Mouse (Mus musculus) thymus, adult 18-20 months (tissue): ENCODE results near the gene Ccdc122.
"Not testable (repeated sequence)": the region's sequence is repeated elsewhere in the genome, so short reads cannot be mapped to it uniquely, and the experiment has no call there.

Experiments
- DNase-seq, 2 experiments: peaks; one replicate each; pipeline ENCODE4 v3.0.0; 2022; ENCODE audit warnings: mixed read lengths in 2 of 2

Ccdc122 gene

GRCm38 (mm10) chr14:77036226-77037046 lies at the start of gene Ccdc122, which contains the start of gene Lacc1:
Gene Ccdc122 (plus strand): TSS chr14:77036772.
Gene Lacc1 (minus strand): TSS chr14:77036904.
- peak; percentile 46 to 52 for DNase-seq

DNA sequence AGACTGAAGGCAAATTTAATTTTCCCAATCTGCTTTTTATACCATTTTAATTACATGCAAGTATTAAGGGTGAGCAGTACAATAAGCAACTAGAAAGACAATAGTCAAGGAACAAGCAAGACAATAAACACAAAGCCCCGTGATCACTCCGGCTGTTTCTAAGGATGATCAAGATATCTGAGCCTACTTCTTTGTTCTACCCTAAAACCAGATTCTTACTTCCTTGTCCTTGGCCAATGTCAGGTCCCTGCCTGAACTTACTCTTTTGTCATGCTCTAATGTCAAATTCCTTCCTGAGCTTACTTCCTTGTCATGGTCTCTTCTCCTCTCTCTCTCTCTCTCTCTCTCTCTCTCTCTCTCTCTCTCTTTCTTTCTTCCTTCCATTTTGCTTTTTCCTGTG lies 46.2 kb upstream of the Ccdc122 start:
- DNase-seq, result not testable (repeated sequence)

DNA sequence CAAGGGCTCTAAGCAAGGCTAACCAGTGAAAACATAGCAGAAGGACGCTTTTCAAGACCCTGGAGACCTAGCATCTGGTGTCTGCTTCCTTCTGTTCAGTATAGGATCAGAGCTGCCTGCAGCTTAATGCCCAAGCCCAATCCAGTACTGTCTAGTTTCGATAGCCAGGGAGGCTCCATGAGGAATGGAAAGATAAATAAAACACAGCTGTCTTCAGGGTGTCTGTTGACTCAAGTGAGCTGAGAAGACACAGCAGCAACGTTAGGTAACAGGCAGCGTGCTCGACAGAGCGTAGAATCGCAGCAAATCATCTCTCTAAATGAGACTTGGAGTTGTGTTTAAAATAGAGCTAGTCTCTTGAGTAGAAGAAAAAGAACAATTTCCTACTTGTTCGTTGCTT lies 31.8 kb upstream of the Ccdc122 start:
- no peak for DNase-seq

GRCm38 (mm10) chr14:77005566-77005965 lies 31.0 kb upstream of the Ccdc122 start:
- DNase-seq, result no peak

GRCm38 (mm10) chr14:77008238-77008637 lies 28.3 kb upstream of the Ccdc122 start:
- peak; percentile 11 to 18 for DNase-seq

DNA sequence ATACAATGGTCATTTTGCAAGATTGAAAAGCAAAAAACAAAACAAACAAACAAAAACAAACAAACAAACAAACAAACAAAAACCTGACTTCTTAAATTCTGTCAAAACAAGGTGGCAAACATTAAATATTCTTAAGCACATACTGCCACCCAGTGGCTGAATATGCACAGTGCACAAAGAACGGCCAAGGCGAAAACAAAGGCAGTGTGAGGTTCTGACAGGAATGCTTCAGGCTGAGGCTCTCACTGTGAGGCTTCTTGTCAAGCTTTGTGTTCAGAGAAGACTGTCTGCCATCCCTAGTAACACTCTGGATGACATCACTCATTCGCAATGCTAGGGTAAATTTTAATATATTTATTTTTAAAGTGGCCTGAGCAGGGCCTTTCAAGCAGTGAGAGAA lies 24.8 kb upstream of the Ccdc122 start:
- peak; percentile 4 to 8 for DNase-seq

DNA sequence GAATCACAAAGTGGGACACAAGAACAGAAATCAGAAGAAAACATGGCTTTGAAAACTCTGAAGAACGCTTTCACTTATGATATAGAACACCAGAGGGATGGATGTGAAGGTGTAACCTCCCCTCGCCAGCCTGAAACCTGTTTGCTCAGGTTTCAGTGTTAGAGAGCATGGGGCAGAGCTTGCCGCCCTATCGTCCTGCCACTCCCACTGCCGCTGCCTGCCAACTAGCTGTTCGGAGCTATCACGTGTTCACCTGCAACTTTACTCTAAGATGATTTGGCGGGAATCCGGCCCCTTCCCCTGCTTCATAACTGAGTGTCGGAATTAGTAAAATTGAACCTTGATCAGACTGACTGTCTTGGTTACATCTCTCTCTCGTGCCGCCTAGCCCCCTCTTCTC lies 19.8 kb upstream of the Ccdc122 start:
- DNase-seq, result not testable (repeated sequence)

DNA sequence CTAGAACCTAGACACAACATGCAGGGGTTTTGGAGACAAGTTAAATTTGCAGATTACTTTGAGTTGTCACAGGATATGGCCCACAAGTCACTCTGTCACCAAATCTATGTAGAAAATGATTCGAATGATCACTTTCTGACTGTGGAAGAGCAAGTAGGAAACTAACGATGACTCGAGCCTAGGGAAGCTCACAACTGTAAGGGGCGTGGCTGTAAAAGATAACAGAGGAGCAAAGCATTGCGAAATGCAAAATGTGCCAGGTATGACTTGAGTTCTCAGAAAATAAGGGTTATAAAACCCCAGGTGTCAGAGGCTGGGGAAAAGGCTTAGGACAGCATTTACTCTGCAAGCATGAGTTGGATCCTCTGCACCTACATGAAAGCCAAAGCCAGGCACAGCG lies 19.4 kb upstream of the Ccdc122 start:
- DNase-seq, result no peak

- DNase-seq, result no peak
These were observed 12.1 kb upstream of the Ccdc122 start for GRCm38 (mm10) chr14:77024499-77024898.

- DNase-seq, result no peak
These were observed 7.1 kb upstream of the Ccdc122 start for GRCm38 (mm10) chr14:77029319-77030054.

DNA sequence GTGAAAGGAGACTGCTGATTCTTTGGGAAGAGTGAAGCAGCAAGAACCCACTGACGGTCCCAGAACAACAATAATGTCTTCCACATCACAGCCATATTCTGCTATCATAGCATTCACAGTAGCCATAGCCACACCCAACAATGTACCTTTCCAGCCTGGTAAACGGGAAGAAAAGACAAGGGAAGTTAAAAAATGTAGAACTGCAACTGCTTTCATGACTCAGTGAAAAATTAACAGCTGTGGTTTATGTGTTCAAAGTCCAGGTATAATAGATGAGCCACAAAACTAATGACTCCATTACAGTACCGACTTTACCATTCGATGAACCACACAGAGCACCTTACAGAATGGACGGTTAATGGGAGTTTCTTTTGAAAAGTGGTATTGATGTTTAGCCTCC lies 5.8 kb upstream of the Ccdc122 start:
- no peak for DNase-seq

DNA sequence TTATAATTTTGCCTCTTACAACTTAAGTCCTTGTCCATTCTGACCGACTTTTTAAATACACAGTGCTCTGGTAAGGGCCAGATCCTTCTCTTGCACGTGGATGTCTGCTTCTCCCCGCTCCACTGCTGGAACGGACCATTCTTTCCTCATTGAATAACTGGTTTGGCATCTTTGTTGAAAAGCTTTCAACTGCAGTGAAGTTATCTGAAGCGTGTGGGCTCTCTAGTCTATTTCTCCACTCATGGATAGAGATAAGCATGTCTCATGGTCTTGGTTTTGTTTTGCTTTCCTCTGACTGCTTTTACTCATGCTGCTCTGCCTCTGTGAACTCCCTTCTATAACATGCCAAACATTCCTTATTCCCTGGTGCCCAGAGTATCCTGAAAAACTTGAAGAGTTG lies 4.1 kb upstream of the Ccdc122 start:
- DNase-seq, result no peak

DNA sequence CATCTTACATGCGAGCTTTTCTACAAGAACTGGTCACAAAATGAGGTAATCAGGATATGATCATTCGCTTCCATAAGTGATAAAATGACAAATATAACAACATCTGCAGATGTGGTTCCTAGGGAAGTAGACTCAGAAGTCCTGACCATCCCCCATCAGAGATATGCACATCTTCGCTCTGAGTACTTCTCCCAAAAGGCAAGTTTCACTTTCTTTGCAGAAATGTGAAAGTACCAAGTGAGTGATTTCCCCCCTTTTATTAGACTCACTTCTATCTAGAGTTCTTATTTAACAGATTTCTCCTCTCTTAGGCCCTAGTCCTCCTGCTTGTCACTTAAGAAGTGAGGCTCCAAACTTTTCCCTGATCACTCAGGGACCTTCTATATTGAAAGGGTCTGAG lies 3.2 kb upstream of the Ccdc122 start:
- DNase-seq, result no peak

DNA sequence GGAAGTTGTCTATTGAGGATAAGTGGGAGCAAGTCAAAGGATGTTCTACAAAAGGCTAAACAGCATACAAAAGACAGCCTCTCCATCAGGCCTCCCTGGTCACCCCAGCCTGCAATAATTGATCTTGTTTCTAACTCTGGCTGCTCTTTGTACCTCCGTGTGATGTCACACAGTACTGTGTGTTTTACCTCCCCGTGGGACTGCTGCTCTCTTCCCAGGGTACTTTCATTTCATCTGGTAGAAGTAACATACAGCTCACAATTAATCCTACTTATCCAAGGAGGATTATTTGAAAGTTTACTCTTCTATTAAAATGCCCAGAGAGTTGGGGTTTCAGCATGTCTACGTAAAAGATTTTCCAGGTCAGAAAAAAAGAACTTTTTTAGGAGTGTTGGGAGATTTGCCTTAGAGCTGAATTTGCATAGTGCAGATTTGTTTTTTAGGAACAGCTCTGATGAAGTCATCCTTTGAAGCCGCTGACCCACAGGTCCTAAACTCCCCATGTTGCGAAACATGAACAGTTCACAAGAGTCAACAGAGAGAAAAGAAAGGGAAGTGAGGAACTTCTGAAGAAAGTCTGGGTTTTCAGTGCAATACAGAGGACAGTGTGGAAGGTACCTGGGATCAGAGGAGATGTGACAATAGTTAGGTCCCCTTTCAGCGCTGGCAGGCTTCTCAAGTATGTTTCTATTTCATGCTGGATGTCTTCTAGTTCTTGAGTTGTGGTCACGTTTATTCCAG lies 2.2 kb upstream of the Ccdc122 start:
- DNase-seq, result no peak

DNA sequence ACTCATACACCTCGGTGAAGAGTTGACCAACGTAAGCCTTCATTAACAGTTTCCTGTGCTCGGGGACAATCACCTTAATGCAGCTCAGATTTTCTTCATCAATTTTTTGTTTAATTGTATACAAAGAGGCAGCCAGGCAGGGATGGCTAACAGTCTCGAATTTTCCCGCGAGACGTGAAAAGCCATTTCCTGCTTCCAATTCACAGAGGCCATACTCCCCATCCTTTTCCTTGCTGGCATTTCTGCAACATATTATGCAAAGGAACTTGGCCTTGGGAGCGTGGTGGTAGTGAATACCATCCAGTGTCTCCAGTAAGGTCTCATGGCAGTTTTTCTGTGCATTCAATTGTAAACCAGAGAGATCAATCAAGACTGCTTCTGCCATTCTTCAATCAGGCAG lies 1.6 kb upstream of the Ccdc122 start:
- DNase-seq, result no peak

GRCm38 (mm10) chr14:77037330-77037729 lies 758 bp downstream of the Ccdc122 start:
- no peak for DNase-seq

DNA sequence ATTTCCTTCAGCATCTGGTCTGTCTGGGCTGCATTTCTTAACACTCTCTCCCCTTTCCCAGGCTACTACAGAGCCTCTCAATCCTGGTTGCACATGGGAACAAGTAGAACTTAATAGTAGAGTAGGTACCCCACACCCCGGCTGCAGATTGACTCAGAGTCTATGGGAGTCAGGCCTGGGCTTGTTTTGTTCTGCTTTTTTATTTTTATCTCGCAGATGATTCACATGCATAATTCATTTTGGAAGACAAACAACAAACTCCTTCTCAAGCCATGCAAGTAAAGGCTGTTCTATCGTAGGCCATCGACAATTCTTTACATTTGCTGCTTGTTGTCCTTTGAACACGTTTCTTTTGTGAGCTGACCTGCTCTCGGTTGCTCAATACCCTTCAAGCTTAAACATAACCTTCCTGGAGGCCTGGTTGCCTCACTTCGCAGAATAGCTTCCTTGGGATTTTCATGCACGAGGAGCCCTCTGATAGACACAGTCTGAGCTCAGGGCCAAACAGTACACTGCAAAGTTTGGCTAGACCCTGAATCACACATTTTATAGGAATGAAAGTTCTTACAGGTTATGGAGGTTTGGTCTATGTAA lies 1.4 kb downstream of the Ccdc122 start:
- no peak for DNase-seq

DNA sequence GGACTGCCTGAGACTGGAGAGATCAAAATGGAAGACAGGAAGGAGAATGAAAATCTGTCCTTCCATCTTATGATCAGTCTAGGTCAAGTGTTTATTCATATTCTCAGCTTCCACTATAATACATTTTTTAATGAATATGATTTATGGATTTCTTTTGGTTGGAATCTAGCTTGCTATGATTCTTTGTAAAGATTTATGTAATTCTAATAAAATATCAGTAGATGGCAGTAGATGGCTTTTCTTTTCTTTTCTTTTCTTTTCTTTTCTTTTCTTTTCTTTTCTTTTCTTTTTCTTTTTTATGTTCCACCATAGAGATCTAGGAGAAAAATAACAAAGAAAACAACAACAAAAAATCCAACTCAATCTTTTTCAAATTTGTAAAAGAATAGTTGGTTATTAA lies 16.7 kb downstream of the Ccdc122 start:
- no peak for DNase-seq

DNA sequence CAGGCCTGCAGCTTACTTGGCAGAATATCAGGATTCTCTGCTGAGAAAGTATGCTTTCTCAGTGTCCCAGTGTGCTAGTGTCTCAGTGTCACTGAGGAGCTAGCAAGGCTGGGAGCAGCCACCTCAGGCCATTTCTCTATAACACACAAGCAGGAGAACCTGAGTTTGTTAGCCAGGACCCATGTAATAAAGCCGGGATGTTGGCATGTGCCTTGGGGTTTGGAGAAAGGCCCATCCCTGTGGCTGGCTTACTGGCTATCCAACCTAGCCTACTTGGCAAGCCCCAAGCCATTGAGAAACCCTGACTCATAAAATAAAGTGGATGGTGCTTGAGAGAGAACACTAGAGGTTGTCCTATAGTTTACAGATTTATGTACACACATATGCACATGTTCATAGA lies 32.8 kb downstream of the Ccdc122 start:
- DNase-seq, result no peak

- DNase-seq, result no peak
These were observed 44.7 kb downstream of the Ccdc122 start for GRCm38 (mm10) chr14:77081248-77081647.

DNA sequence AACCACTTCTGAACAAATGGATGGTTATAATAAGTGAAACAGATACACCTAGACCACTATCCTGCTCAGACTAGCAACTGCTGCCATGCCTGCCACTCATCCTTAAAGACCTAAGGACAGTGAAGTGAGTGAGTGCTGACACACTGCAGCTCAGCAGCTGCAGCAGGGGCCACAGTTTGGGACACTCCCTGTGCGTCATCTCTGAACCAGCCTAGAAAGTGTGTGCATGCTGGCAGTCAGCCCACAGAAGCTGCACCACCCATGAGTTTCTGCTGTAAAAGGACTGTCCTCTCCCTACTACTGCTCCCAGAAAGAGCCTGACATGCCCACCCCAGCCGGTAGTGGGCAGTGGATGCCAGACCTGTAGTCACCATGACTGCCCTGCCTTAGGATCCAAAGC lies 63.7 kb downstream of the Ccdc122 start:
- no peak for DNase-seq

GRCm38 (mm10) chr14:77110622-77111021 lies 74.0 kb downstream of the Ccdc122 start:
- DNase-seq, result not testable (repeated sequence)

DNA sequence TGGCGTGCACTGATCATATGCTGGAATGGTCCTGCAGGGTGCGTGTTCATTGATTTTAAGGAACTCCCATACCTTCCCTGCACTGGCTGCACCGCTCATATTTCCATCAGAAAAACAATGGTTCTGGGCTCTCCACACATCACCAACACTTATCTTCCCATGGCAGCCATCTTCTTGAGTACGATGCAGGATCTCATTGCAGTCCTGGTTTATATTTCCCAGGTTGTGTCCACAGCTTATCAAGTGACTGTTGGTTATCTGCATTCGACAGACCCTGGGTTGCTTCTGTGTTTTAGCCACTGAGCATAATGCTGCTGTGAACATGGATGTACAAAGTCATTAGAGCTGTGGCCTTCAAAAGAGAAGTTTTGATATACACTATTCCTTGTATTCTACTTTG lies 94.0 kb downstream of the Ccdc122 start:
- no peak for DNase-seq
